Mouse (Mus musculus): ENCODE data around the gene Rnf213.

DNA sequence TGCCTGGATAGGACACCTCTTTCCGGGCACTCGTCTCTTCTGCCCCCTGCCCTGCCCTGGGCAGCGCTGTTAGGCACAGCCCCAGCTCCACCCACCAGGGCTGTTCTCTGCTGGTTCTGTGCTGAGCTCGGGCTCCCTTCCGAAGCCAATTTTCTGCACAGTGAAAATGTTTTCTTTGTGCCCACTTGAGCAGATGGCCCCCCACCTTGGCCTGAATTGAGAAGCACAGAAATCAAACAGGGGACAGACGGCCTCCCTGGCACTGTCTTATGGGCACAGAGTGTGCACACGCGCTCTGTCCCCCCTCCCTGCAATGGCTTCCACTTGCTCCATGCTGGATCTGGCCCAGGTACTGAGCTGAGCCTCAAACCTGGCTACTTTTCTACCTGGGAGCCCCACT lies 139.6 kb downstream of the Rnf213 start:
- TF ChIP-seq CTCF (IDR thresholded peaks at IDR 0.05; ENCODE audit: low read depth) (no peak), EP300 (IDR thresholded peaks at IDR 0.05; ENCODE audit: low read depth) (no peak)
